1 mouse cellular context compared by ENCODE assay signal in the genomic region with DNA sequence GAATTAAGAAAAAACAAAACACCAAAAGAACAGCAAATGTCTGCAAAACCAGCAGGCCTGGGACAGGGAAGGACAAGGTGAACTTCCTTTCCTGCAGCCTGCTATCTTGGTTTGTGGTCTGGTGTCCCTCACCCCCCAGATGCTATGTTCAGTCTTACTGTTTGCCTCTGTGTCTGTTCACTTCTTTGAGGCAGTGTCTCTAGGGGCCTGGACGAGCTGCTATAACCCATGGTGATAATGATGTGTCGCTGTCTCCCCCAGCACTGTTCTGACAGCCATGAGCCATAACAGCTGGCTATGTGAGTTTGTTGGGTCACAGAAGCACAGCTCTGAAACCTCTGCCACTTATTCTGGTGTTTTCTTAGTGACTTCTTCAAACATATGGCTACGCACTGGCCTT.
TF ChIP-seq lines count a peak whose summit lies in the region.

No protein-coding gene starts in this region.

TF ChIP-seq in CH12.LX, 34 proteins besides CTCF, POLR2A, EP300 and RAD21 (continued from another document):
- no peak for TF ChIP-seq E2F4 (IDR thresholded peaks at IDR 0.05; ENCODE audit: insufficient replicate concordance, low read depth, low read length)
- TF ChIP-seq MXI1 (IDR thresholded peaks at IDR 0.05; ENCODE audit: low read depth, low read length): 0 out of 2 replicates have a peak, but pooled peaks have one; percentile 66
- no peak for TF ChIP-seq ZKSCAN1 (IDR thresholded peaks at IDR 0.05; ENCODE audit: borderline replicate concordance, low read depth, low read length)
- no peak for TF ChIP-seq ZC3H11A (IDR thresholded peaks at IDR 0.05; ENCODE audit: low read depth, low read length)
- peak; percentile 41; the same call in 1 of the 2 replicates for TF ChIP-seq NELFE (IDR thresholded peaks at IDR 0.05; ENCODE audit: low read depth, low read length)
TF ChIP-seq in CH12.LX: peak in this region for 11.
